Mouse (Mus musculus) megakaryocyte-erythroid progenitor cell, adult 5-6 weeks (primary cell): ENCODE results near the gene Gadd45a. TPM values are rescaled to one million over a fixed set of nuclear protein-coding genes. Genes with fewer than 3 reads are reported as not detected.
A peak's percentile ranks its signal among the peaks of the same experiment; 100 is the strongest.

Experiments used
- ATAC-seq: replicated peaks from 2 replicates; pipeline ENCODE4 v1.8.0; 2016; ENCODE audit warnings: mild to moderate bottlenecking, inconsistent platforms; ENCODE audit not compliant: severe bottlenecking, poor library complexity, low FRiP score, low TSS enrichment
- total RNA-seq, 2 experiments: library from RNA; stranded (forward) in 1 of 2; stranded (reverse) in 1 of 2; fragments of 200-1000, 215-1000 nt in 1 of 2; fragments of >200 nt in 1 of 2; fragmentation: Nextera tagmentation in 1 of 2; gene quantifications; 2 replicates each; pipeline ENCODE4 v1.2.3; 2014 to 2017

Gadd45a gene
- total RNA-seq (2014; fragmentation: Nextera tagmentation) (40.4 and 43.7 TPM in 2 replicates), total RNA-seq (2017) (94.9 and 97.9 TPM in 2 replicates)

DNA sequence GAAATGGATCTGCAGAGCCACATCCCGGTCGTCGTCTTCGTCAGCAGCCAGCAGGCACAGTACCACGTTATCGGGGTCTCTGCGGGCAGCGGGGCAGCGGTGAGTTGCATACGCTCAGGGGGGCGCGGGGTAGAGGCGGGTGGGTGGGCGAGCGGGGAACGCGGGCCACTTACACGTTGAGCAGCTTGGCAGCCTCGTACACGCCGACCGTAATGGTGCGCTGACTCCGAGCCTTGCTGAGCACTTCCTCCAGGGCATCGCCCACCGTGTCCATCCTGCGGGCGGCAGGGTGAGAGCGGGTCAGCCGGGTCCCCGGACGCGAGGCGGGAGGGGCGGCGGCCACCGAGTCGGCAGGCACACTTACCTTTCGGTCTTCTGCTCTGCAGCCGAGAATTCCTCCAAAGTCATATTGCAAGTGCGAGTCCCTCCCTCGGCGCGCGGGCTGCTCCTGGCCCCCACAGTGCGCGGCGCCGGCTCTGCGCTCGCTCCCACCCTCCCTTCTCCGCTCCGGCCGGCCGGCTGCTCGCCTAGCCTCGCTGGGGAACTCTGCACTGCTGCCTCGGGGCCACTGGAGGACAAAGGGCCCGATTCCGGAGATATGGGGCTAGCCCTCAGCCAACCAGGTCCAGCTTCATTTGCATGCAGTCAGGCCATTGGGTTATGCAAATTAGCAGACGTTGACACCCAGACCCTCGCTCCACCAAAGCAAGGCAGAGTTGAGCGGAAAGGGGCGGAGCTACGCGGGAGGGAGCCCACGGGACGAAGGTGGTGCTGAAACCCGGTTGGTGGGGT is at the start of gene Gadd45a:
TSS of gene Gadd45a (minus strand) at position 621 of the 792 bp plus-strand sequence.
- ATAC-seq = peak; percentile 88

DNA sequence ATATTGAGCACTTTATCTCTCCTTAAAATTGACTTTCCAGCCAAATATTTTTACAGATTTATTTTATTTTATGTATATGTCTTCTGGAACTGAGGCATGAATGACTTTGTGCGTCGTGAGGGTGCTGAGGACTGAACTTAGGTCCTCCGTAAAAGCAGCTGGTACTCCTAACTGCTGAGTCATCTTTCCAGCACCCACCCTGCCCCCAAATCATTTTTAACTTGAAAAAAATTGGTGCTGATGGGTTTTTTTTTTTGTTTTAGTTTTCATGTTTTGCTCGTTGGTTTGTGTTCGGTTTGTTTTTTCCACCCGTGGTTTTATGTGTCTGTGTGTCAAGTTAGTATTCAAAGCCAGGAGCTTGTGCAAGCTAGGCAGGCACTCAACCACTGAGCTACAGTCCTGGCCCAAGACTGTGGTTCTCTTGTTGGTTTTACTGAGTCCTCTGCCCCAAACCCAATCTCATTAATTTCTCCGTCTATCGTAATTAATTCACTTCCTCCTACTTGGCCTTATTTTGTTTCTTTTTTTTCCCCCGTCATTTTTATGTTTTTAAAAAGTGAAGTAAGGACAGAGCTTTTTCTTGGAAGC is 48.7 kb upstream of the Gadd45a start:
- ATAC-seq = no peak

DNA sequence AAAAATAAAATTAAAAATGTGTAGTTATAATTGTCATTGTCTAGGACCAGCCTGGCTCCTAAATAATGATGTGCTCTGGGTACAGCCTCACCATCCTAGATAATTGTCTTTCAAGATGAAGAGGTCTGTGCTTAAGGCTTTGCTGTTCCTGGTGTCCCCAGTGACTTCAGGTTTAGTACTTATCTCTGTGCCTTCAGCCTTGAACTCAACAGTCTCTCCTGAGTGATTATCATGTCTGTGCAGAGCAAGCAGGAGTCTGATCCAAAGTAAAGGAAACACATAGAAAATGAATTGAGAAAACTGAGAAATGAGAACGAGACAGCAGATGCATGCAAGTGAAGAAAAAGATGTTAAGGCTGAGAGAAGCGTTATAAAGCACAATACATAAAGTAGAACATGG is 47.2 kb upstream of the Gadd45a start:
- peak; percentile 91 for ATAC-seq

DNA sequence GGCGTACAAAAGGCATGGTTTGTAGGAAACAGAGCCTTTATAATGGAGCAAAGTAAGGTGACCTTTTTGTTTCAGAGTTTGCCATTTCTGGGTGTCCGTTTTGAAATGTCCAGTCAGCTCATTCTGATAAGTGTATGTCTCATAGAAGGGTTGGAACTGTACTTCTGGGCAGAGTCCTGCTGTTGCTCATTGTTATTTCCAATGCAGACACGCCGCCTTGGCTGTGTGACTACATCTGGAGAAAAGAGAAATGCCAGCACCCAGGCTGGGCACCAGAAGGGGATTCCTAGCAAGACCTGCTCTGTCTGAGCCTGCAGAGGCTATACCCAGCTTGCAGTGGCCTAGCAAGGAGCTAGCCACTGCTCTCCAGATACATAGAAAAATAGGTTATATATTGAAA is 43.9 kb upstream of the Gadd45a start:
- ATAC-seq = no peak

DNA sequence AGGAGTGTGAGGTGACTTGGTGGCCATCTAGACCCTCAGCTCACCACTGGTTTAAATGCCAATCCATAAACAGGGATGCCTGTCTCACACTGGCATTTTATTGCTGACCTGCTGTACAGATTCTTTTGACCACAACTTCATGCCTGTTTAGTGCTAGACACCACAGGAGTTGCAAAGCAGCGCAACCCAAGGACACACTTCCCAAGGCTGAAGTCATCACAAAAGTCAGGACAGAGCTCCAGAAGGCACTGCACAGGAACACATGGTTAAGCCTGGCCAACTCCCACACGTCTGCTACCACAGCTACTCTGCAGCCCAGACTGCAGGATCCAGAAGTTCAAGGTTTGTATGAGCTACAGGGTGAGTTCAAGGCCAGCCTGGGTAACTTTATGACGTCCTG is 40.8 kb upstream of the Gadd45a start:
- ATAC-seq = no peak

DNA sequence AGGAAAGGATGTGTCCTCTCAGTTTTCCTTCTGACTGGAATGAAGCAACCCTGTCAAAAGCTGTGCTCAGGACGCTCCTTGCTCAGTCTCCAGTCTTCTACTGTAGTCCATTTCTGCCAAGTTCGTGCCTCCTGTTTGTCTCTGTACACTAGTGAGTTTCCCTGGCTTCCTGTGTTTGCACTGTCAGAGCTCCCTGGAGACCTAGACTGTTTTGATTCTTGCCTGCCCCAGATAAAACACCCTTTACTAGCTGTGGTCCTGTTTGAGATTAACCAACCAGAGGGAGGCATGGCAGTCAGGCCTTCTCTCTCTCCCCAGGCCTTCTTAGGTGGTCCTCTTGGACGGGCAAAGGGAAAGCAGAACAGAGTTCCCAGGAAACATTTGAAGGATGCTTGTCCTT is 40.2 kb upstream of the Gadd45a start:
- ATAC-seq = no peak

DNA sequence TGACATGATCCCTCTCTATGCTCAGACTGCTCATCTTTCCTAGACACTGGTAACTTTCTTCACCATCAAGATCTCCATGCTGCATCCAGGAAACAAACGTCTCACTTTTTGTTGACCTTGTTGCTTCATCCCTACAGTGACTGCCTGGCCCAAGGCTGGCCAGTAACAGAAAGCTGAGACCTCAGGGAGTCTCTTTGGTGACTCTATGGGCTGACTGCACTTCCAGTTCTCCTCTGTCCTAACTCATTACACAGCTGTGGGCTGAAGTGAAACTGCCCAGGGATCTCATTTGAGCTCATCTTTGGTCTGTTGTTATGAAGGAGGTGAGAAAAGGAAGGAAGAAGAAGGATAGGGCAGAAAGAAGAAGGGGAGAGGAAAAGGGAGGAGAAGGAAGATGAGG is 39.1 kb upstream of the Gadd45a start:
- no peak for ATAC-seq

DNA sequence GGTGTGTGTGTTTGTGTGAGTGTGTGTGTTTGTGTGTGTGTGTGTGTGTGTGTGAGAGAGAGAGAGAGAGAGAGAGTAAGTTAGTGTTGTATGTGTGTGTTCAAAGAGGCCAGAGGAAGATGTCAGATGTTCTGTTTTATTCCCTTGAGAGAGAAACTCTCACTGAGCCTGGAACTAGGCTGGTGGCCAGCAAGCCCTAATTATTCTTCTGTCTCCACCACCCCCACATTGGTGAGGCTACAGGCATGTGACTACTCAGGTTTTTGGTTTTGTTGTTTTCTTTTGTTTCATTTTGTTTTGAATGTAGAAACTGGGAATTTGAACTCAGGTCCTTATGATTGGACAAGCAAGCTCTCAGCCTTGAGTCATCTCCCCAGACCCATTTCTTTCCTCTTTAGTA is 37.6 kb upstream of the Gadd45a start:
- ATAC-seq = no peak

DNA sequence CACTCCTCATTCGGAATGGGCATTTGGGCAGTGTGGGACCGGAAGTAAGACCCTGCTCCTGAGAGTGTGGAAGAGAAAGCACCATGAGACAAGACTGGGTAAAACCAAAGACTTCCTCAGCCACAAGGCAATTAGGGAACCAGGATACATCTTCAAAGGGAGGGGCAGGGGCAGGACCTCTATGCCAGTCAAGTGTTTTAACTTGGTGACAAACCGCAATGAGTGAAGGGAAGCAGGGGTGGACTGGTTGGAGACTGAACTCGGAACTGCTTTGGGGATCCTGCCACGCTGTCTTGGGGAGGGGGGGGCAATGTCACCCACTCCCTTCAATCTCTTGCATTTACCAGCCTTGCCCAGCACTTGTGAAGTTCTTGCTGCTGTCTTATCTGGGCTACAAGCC is 36.7 kb upstream of the Gadd45a start:
- no peak for ATAC-seq

DNA sequence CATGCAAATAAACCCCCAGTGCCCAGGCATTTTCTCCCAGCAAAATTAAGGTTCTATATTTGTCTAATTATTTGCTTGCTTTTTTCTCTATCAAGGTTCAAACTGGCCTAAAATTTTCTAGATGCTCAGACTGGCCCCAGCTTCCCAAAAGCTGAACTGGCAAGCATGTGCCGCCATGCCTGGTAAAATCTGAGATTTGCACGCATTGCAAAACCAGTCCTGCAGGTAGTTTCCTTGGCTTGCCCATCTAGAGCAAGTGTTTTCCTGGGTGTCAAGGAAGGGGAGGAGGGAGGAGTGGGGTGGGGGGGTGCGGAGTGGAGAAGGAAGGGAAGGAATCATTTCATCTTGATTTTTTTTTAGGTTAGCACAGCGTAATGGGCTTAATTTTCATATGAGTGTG is 36.2 kb upstream of the Gadd45a start:
- ATAC-seq = no peak

DNA sequence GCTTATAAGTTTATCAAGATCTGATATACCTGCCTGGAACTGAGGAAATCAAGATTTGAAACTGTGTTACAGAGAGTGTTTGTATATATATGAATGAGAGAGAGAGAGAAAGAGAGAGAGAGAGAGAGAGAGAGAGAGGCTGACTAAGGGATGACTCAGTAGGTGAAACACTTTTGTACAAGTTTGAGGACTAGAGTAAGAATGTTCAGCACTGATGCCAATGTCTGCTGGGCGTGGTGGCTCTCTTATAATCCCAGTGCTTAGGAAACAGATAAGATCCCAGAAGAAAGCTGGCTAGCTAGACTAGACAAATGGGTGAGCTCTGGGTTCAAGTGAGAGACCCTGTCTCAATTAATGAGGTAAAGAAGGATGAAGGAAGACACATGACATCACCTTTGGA is 34.4 kb upstream of the Gadd45a start:
- no peak for ATAC-seq

DNA sequence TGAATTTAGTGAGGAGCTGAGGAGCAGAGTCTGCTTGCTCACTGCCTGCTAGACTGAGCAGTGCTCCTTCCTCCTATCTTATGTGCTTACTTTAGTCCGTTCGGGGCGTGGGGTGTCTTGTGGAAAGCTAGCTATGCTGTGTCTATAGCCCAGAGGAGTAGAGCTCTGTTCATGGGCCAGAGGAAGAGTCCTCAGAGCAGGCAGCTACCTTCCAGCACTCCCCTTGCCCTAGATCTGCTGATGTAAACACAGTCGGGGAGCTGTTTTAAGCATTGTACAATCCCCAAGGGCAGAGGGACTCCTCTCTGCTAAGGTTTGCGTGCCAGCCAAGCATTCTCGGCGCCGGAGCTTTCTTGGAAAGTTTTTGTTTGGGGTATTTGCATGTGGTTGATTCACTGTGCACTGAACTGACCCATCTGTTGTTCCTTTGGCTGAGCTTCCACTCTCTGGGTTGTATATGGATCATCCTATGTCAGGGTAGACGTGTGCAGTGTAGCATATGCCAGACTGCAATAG is 32.6 kb upstream of the Gadd45a start:
- peak; percentile 43 for ATAC-seq

DNA sequence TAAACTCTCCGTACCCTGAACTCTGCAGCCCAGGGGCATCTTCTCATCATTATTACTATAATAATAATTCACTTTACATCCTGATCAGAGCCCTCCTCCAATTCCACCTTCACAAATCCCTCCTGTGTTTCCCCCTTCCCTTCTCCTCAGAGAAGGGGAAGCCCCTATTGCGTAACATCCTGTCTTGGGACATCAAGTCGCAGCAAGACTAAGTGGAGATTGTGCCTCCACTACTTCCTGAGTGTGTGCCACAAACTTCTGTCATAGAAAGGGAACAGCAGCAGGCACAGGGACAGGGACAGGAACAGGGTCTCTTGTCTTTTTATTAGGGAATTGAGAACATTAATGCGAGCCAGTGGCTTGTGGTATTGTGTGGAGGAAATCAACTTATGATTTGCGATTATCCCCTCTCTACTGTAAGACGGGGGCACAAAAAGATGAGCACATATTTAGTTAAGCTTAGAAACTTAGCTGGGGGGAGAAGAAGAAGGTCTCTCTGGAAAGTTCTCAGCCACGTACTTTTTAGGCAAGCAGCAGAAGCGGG is 32.0 kb upstream of the Gadd45a start:
- no peak for ATAC-seq

DNA sequence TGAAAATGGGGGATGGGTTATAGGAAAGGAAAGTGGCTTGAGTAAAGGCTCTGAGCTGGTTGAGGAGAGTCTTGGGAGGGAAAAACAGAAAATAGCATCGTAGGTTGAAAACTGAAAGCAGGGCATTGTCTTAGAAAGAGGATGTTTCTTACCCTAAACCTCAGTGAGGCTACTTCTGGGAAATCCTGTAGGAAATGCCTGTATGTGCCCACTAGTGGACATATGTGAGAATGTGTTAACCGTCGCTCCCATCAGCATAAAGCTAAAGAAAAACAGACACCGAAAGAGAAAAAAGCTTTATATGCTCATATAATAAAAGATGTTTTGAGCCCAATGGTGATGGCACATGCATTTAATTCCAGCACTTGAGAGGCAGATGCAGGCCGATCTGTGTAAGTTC is 22.8 kb upstream of the Gadd45a start:
- no peak for ATAC-seq

DNA sequence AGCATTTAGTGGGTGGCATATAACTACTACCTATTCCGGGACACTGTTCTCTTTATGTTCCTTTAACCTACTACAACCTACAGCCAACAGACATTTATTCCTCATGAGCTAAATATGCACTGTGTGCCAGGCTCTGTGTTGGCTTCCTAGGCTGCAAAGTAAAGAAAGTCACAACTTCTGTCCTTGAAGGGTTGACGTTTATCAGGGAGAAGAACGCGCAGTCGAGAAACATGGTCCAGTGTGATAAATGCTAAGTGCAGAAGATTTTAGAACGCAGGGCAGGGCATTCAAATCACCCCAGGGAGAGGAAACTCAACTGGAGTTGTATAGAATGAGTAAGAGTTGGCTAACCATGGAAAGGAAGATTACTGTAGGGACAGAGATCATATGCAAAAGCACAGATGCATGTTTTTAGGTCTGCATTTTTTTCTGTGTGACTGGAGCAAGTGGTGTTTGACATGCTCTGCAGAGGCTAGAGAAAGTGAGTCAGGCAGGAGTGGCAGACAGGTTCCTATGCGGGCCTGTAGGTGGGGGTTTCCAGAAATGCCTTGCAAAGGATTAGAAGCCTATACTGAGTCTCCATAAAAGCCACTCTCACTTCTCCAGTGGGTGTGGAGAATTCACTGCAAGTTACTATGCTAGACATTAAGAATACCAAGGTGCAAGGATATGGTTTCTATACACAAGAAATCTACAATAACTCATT is 20.9 kb upstream of the Gadd45a start:
- peak; percentile 88 for ATAC-seq

DNA sequence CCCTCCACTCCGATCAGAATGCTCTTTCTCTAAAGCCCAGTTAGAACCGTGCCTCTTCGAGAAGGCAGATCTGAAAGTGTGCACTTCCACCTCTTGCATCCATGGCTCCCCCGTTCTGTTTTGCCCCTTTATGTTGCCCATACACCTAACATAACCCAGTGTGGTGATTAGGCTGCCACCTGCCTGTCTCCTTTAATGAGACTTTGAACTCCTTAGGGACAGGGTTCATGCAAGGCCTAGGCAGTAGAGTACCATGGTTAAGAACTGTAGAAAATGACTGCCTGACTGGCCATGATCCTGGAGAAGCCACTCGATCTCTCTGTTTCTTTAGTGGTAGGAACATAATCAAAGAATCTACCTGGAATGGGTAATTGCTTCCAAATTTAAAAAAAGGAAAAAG is 20.3 kb upstream of the Gadd45a start:
- no peak for ATAC-seq

DNA sequence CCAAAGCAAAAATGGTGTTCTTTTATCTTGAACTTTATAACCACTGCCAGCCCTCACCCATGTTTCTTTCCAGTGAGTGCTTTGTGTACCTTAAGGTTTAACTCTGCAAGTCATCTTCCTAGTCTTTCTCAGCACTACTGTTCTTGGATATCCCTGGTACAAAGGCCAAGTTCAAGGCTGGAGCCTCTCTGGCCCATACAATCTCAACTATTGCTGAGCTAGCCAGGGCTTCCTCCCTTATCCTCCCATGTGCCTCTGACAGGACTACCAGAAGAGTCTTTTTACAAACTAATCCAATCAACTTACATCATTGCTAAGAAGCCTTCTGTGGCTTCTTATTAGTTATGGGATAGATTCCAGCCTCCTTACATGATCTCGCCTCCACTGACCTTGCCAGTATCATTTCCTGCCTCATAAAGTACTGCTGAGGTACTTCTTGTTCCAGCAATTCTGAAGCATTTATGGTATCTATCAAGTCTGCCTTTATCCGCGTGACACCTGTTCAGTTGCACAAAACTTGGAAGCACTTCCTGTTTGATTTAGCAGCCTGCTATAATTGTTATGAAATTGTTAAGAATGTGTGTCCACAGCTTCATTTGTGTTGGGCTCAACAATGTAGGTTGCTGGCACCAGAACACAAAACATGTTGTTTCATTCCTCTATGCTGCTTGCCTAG is 19.8 kb upstream of the Gadd45a start:
- ATAC-seq = peak; percentile 20; the same call in 1 of the 2 replicates

DNA sequence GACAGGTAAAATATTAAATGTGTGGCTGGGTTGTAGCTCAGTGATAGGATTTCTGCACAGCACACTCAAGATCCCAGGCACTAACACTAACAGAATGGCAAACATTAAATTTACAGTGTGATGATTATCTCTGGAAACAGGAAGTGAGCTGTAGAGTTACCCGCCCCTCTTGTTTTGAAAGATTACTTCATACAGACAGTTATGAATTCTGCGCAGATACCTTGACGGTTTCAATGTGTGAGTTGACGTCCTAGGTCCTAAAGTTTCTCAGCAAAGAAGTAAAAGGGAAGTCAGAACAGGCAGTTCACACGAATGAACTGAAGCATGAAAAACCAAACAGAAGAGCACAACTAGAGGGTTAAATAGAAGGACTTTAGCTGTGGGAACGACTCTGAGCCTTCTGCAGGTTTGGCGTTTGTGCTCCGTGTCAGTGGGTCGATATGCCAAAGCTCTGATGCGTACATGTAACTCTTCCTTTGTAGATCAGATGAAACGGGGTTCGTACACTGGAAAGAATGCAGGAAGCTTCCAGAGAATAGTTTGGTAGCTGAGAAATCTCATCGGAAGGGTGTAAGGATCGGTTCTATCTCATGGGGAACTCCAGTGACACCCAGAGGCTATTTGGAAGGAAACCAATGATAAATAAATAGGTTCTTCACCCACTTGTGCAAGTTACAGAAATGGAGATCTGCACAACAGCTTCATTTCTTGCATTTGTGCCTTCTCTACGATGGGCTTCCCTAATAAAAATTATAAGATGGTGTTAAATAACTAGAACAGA is 19.0 kb upstream of the Gadd45a start:
- ATAC-seq = peak; percentile 56

DNA sequence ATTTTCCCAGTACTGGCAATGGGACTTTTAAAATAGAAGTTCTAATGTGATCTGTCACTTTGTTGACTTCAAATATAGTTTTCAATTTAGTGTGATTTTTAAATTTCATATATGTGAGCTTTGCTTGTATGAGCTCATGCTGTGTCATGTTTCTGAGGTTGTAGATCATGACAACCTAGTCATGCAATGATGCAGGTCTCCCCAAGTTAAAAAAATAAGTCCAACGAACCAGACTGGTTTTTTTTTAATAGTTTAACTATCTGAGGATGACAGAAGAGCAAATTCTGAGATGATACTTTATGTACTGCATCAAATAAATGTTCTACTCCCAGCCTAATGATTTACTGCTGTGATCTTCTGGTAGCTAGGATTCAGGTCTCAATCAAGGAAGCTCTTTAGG is 12.8 kb upstream of the Gadd45a start:
- ATAC-seq = no peak
